ENCODE assay signal across 16 mouse cellular contexts in the genomic region with DNA sequence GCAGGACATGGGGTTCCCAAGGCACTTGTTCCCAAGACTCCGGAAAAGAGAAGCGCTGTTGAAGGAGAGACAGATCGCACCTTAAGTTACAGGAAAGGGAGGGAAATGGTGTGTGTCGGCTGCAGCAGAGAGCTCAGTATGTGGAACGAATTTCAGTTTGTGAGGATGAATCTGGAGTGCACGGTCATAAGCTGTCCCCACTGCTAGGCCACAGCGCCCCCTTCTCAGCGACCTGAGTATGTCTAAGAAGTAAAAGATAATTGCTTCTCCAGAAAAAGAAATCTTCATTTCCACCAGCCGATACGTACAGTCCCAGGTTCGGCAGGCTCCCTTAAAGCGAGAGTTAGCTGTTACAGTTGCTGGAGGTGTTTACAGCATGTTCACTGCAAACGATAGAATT. TPM values are rescaled to one million over a fixed set of nuclear protein-coding genes. Genes with fewer than 3 reads are reported as not detected.
A peak's percentile ranks its signal among the peaks of the same experiment; 100 is the strongest.
DNase-seq lines count a peak whose midpoint lies in the region; ATAC-seq and TF ChIP-seq lines count a peak whose summit lies in the region.
"Had no signal": no experiment of that assay in that cellular context is flagged by ENCODE, and none has a peak within 500 bp of the region (broad histone marks: within the 10 kb centered on the region; RNA-seq: fewer than 3 reads in every experiment).

No protein-coding gene starts in this region.

- no peak overlapping the region for H3K4me2 ChIP-seq in stomach, postnatal 0 days (replicated peaks; ENCODE audit: low read depth)
- H3K4me2 ChIP-seq: embryonic facial prominence, embryonic 13.5 days; neural tube, embryonic 15.5 days had no signal

- no peak for TF ChIP-seq EP300 in stomach, postnatal 0 days (optimal IDR thresholded peaks at IDR 0.05)

- 0 out of 2 replicates have a peak, but pooled peaks have one; percentile 23 for ATAC-seq in frontal cortex, adult (ENCODE audit: low TSS enrichment)
- ATAC-seq in stomach, postnatal 0 days (ENCODE audit: low FRiP score, low TSS enrichment), result no peak
- ATAC-seq: forebrain, embryonic 16.5 days had no signal

- H3K9ac ChIP-seq in stomach, postnatal 0 days (ENCODE audit: low read length), result no peak overlapping the region
- H3K9ac ChIP-seq: embryonic facial prominence, embryonic 13.5 days; neural tube, embryonic 15.5 days had no signal

- H3K27me3 ChIP-seq in stomach, postnatal 0 days (ENCODE audit: control insufficient read depth, insufficient read depth, low read length), result no peaks in the 10 kb centered on the region
- H3K27me3 ChIP-seq: embryonic facial prominence, embryonic 13.5 days; neural tube, embryonic 15.5 days had no signal

- 76% methylated on average over 13 of the region's 13 CpGs for WGBS in stomach, postnatal 0 days

- TF ChIP-seq CTCF in layer of hippocampus, adult 2 months (conservative IDR thresholded peaks at IDR 0.05), result peak; percentile 39
- TF ChIP-seq CTCF in stomach, postnatal 0 days (IDR thresholded peaks at IDR 0.05; ENCODE audit: low read depth), result peak; percentile 45

- no peak for DNase-seq in frontal cortex, postnatal 14 days (ENCODE audit: low spot score in 2 of 2)
- no peak for DNase-seq in layer of hippocampus, adult 2 months (ENCODE audit: low spot score in 2 of 2)
- no peak for DNase-seq in layer of hippocampus, adult 9-11 months
- DNase-seq in right cerebral cortex, postnatal 14 days, result peak; percentile 23
- DNase-seq in right cerebral cortex, adult 2 months (ENCODE audit: low spot score in 2 of 2), result no peak
- DNase-seq in stomach, postnatal 0 days (ENCODE audit: low spot score), result no peak
- DNase-seq in adrenal gland, postnatal 14 days, result no peak
- DNase-seq: heart, adult 11 months; kidney, adult 11 months; left cerebral cortex, postnatal 4 days; lung, postnatal 10 days; right cerebral cortex, postnatal 25 days had no signal

- H3K36me3 ChIP-seq in stomach, postnatal 0 days (ENCODE audit: control insufficient read depth, insufficient read depth, low read length), result peaks cover 17% of the 10 kb centered on the region
- H3K36me3 ChIP-seq: neural tube, embryonic 15.5 days had no signal

- H3K9me3 ChIP-seq in stomach, postnatal 0 days (ENCODE audit: control insufficient read depth, low read length), result no peaks in the 10 kb centered on the region
- H3K9me3 ChIP-seq: neural tube, embryonic 15.5 days had no signal

- no peak overlapping the region for H3K4me3 ChIP-seq in layer of hippocampus, adult 2 months
- no peak overlapping the region for H3K4me3 ChIP-seq in stomach, postnatal 0 days (ENCODE audit: low read depth, low read length)
- H3K4me3 ChIP-seq: embryonic facial prominence, embryonic 13.5 days; neural tube, embryonic 15.5 days had no signal

- no peak overlapping the region for H3K27ac ChIP-seq in layer of hippocampus, adult 2 months
- H3K27ac ChIP-seq in stomach, postnatal 0 days (replicated peaks), result no peak overlapping the region
- H3K27ac ChIP-seq: embryonic facial prominence, embryonic 13.5 days; neural tube, embryonic 15.5 days had no signal

- H3K4me1 ChIP-seq in stomach, postnatal 0 days (replicated peaks; ENCODE audit: control insufficient read depth, insufficient read depth), result no peaks in the 10 kb centered on the region
- H3K4me1 ChIP-seq: neural tube, embryonic 15.5 days had no signal

RNA-seq across cellular contexts. Expression of gene Heg1, which starts 44.3 kb away (rescaled TPM):
- 10 to 100 TPM; 24.6 to 28.8 TPM for total RNA-seq in layer of hippocampus, adult 2 months (2021)
- 8.5 and 9.1 TPM in 2 replicates for polyA plus RNA-seq in stomach, postnatal 0 days (2015; fragmentation: Nextera tagmentation; extraction: Ambion mirVana)
- total RNA-seq in adrenal gland, postnatal 14 days (2021), result 87.2 and 88.6 TPM in 2 replicates
